In genomic region chr10:117554533-117554932, GRCm38 (mm10) we compare ENCODE assay signal across 22 mouse cellular contexts.
"Had no signal": no experiment of that assay in that cellular context is flagged by ENCODE, and none has a peak within 500 bp of the region (broad histone marks: within the 10 kb centered on the region; RNA-seq: fewer than 3 reads in every experiment).

No protein-coding gene starts in this region.

- H3K9me3 ChIP-seq: limb, embryonic 15.5 days; lung, embryonic 15.5 days; midbrain, embryonic 12.5 days; midbrain, embryonic 15.5 days; neural tube, embryonic 12.5 days; neural tube, embryonic 15.5 days had no signal

- H3K27me3 ChIP-seq: limb, embryonic 12.5 days; limb, embryonic 15.5 days; lung, embryonic 15.5 days; midbrain, embryonic 15.5 days; neural tube, embryonic 12.5 days; neural tube, embryonic 15.5 days had no signal

- H3K36me3 ChIP-seq: limb, embryonic 12.5 days; limb, embryonic 15.5 days; lung, embryonic 15.5 days; midbrain, embryonic 12.5 days; midbrain, embryonic 15.5 days; neural tube, embryonic 12.5 days; neural tube, embryonic 15.5 days had no signal

- DNase-seq: kidney, adult 2 months; layer of hippocampus, postnatal 36 days; lung, adult 18-20 months; lung, postnatal 14 days; right cerebral cortex, adult 18-20 months; right cerebral cortex, postnatal 14 days; right cerebral cortex, postnatal 4 days; thymus, adult 2 months; thymus, postnatal 14 days; thymus, postnatal 4 days had no signal

- H3K9ac ChIP-seq: limb, embryonic 12.5 days; limb, embryonic 15.5 days; lung, embryonic 15.5 days; midbrain, embryonic 12.5 days; midbrain, embryonic 15.5 days; neural tube, embryonic 12.5 days; neural tube, embryonic 15.5 days had no signal

- H3K4me3 ChIP-seq: layer of hippocampus, adult 2 months; left cerebral cortex, adult 2 months; limb, embryonic 12.5 days; limb, embryonic 15.5 days; lung, embryonic 15.5 days; midbrain, embryonic 12.5 days; midbrain, embryonic 15.5 days; neural tube, embryonic 12.5 days; neural tube, embryonic 15.5 days had no signal

- H3K4me2 ChIP-seq: limb, embryonic 12.5 days; limb, embryonic 15.5 days; lung, embryonic 15.5 days; midbrain, embryonic 12.5 days; midbrain, embryonic 15.5 days; neural tube, embryonic 12.5 days; neural tube, embryonic 15.5 days had no signal

- ATAC-seq: midbrain, embryonic 15.5 days had no signal

- H3K27ac ChIP-seq: kidney, postnatal 0 days; layer of hippocampus, adult 2 months; left cerebral cortex, adult 2 months; limb, embryonic 12.5 days; lung, embryonic 15.5 days; macrophage; midbrain, embryonic 12.5 days; midbrain, embryonic 15.5 days; neural tube, embryonic 12.5 days; neural tube, embryonic 15.5 days; stomach, postnatal 0 days had no signal

- H3K4me1 ChIP-seq: midbrain, embryonic 12.5 days; midbrain, embryonic 15.5 days; neural tube, embryonic 12.5 days had no signal
